Mouse (Mus musculus) cerebral cortex, adult 2 months (tissue): Measurements from ENCODE around the gene Ppp1r12b.

Source experiments
- WGBS: fragments of 180-500 bp; shearing (Covaris S2); methylation state at CpG from one replicate; pipeline ENCODE4 v1.1.7; 2018; 5-methylcytosine and 5-hydroxymethylcytosine counted together

The Ppp1r12b gene

DNA sequence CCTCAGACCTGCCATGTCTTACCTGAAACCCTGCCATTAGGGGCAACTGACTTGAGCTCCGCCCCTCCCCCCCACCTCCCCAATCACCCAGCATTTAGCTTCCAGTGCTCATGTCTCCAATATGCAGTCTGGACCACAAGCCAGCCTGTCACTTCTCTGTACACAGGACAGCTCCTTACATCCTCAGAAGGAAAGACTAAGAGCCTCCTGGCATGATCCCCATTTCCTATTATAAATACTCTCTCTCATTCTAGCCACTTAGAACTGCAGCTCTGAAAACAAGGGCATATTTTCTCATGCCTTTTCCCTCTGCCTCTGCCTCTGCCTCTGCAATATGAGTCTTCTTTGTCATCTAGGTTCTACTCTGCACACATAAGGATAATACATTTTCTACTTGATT lies 159.7 kb downstream of the Ppp1r12b start:
- WGBS = 100% methylated on average over 1 of the region's 1 CpGs

DNA sequence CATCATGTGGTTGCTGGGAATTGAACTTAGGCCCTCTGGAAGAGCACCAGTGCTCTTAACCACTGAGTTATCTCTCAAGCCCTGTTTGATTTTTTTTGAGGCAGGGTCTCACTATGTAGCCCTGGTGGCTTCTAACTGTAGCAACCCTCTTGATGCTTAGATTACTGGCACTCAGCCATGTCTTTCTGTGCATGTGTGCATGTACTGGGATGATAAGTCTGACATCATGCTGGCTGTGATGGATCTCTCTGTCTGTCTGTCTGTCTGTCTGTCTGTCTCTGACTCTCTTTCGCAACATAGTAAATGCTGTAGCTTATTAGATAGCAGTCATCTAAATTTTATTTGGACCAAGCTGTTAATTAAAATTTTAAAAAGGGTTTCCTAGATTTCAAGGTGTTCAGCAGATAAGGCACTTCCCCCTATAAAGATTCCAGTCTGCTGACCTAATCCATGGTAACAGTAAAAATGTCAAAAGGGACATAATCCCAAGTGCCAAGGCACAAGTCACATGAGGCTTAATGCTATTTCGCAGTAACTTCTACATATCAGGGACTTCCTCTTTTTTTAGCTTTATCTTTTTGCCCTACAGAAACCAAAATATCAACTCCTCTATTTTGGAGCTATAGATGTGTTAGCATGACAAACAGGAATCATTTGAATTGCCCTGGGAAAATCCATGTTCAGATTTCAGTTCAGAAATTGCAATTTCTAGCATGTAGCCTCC lies 164.9 kb downstream of the Ppp1r12b start:
- WGBS = 95% methylated on average over 2 of the region's 2 CpGs

DNA sequence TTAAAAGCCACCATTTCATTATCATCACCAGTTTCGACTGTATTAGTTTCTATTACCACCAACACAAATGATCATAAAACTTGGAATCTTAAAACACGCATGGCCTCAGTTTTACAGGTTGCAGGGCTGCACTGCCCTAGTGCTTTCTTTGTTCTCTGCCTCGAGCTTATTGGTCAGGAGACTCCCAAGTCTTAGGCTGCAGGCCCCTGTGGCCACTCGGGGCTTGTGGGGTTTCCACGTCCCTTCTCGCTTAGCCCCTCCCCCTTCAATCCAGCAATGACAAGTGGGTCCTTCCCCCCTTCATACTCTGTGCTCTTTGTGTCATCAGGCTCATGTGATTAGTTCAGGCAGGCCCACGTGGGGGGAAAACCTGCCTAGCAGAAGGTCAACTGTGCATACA lies 167.6 kb downstream of the Ppp1r12b start:
- WGBS = 67% methylated on average over 7 of the region's 7 CpGs

DNA sequence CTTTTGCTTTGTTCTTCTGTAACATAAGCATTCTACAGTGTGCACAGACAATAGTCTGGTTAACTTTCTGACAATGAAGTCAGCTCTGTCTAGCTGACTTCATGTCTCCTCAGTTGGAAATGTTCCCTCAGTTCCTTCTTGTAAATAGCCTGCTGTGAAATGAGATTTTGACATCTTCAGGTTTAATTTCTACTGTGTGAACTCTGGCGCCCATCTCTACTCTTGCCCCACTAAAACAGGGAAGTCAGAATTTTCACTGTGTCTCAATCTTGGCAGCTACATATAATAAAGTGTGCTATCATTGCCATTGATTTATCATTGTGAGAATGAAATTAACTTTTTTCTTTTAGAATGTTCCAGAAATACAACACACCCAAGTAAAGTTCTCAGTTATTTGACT lies 170.8 kb downstream of the Ppp1r12b start:
- WGBS = 75% methylated on average over 1 of the region's 1 CpGs

DNA sequence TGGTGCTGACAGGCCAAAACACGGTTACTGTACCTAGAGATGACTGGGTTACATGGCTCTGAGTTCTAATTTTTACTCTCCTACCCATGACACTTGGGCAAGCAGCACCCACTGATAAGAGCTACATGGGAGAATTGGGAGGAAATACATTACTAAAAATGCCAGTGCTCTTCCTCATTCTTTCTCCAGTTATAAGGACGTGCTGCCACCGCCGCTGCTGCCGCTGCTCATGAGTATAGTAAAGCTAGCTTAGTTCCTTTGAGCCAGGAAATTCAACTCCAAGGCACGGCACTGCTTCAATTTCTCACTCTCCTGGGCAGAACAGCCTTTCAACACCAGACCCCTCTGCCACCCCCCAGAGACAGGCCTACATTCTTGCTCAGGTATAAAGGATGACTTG lies 171.3 kb downstream of the Ppp1r12b start:
- 82% methylated on average over 6 of the region's 6 CpGs for WGBS

DNA sequence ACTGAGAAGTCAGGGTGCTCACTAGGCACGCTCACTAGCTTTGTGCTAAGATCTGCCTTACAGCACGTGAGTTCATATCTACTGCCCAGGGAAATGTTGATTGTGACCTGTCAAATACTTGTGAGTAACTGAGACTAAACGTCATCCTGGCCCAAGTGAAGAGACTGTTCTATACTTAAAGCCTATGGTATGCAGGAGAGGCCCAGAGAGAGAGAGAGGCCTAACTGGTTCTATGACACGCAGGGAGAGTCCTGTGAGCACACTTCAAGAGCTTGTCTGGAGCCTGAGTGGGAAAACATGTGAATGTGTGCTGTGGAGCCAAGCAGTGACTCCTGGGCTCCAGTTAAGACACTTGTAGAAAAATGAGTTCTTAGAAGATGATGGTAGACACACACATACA lies 171.8 kb downstream of the Ppp1r12b start:
- WGBS = 94% methylated on average over 4 of the region's 4 CpGs

DNA sequence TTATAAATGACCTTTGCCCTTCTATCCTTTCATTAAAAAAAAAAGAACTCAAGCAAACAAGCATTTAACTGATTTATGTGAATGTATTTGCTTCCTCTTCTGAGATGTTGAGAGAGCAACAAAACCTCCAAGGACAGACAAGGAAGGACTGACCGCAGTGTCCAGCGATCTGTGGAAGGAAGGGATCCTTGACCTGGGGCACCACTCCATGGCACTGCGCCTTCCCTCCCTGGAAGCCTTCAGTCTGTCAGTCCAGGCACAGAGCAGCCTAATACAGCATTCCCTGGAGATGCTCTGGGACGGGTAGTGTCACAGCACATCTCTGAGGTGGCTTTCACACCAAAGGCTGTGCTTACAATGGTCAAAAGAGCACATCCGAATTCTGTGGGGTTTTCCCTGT lies 172.9 kb downstream of the Ppp1r12b start:
- 91% methylated on average over 5 of the region's 5 CpGs for WGBS

DNA sequence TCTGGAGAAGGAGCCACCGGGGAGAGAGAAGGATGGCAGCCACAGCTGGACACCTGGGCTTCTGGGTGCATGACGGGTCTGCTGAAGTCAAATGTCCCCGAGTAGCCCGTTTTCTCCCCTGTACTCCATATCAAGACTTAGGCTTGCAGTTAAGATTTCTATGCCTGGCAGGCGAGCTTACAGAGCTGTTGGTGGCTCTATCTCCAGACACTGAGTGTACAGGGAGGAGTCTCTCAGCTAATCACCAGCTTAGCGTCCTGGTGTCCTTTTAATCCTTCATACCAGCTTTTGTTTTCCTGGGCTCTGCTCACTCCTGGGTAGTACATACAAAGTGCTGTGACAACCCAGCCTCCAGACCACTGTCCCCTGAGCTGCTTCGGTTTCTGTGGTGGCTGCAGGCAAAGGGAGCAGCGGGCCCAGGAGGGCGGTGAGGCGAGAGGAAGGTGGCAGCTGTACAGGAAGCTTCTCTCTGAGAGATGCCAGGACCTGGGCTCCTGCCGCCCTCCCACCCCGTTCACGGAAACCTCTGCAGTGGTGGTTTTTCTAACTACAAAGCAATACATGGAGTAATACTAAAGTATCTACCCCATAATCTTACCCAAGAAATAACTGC lies 177.7 kb downstream of the Ppp1r12b start:
- WGBS = 76% methylated on average over 13 of the region's 13 CpGs

DNA sequence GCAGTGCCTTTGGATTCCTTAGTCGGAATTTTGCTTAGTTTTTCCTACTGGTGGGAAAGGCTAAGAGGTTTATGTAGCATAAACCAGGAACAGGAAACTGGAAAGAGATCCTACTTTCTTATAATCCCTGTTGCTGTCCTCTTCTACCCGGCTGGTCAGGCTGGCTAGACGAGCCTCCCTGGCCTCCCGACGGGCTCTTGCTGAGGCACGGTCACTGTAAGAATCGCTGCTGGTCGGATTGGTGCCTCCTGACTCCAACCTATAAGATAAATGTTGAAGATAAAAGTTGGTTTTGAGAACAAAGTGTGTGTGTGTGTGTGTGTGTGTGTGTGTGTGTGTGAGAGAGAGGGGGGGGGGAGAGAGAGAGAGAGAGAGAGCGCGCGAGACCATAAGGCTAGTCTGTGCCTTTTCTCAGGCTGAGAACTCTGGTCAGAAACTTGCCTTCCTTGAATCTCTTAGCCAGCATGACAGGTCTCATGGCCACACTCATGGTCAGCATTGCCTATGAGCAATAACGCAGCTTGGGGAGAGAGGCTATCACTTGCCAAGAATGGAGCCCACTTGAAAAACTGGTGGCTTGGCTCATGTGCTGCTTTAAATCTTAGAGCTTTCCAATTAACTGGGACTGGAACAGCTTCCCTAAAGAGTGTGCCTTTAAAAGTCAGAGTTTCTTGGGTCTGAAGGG lies 178.4 kb downstream of the Ppp1r12b start:
- 88% methylated on average over 12 of the region's 12 CpGs for WGBS

DNA sequence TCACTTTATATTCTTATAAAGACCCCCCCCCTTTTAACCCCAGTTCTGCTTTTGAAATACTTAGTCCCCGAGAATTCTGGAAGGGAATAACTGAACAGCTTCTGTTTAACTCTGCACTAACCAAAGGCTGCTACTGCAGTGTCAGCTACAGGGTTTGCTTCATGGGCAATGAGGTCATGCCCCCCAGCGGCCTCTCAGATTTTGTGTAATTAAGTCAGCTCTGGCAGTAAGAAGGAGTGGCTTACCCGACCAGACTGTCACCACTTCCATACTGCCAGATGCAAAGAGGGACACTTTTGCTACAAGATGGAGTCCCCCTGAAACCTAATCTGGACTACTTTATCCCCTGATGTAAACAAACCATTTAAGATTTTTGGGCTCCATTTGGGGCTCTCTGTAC lies 180.1 kb downstream of the Ppp1r12b start:
- WGBS = 74% methylated on average over 3 of the region's 3 CpGs

DNA sequence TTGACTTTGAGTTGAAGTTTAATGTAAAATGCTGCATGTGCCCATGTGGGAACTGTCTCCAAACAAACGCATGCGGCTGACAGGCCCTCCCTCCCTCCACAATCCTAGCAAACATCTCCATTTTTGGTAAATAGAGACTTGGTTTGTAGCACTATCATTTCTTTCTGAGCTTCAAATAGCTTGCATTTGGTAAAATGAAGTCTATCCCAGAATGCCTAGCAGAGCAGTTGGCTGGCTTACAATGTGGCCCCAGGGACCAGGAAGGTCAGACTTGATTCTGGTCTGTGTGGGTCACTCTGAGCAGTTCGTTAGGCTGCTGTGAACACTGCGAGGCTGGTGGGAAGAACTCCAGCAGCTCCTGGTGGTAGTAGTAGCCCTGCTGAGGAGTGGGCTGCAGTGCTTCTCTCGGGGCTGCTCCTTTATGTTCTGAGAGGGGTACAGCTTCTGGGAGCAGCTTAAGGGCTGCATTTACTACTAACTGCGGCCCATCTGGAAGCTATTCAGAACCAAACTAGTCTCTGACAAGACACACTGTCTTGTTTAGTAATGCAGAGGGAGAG lies 180.9 kb downstream of the Ppp1r12b start:
- 58% methylated on average over 6 of the region's 6 CpGs for WGBS

DNA sequence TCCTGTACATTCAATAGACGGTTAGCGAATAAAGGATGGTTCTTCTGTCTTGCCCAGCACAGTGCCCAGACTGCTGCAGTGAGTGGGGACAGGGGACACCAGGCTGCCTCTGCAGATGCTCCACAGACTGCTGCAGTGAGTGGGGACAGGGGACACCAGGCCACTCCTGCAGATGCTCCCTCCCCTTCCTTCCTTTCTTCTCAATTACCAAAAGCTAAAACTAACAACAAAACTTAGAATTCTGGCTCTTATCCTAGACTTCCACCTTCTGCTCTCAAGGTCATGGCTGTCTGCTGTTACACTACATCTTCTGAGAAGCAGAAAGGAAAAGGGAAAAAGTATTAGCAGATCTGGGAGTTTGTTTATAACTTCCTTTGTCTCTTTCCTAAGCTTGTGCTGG lies 181.5 kb downstream of the Ppp1r12b start:
- WGBS = 66% methylated on average over 2 of the region's 2 CpGs

DNA sequence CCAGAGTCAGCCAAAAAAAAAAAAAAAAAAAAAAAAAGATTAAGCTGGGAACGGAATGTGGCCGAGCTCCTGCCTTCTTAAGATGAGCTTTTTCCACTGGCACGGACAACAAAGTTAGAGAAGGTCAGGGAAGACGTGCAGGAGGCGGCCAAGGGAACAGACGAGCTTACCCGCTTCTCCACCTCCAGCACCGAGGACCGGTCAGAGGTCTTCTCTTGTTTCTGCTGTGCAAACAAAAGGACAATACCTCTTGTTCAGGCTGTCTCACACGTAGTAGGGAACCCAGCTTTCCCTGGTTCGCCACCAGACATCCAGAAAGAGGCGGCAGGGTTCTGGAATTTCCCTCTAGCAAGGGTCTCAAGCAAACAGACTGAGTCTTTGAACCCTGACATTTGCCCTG lies 182.5 kb downstream of the Ppp1r12b start:
- 83% methylated on average over 12 of the region's 12 CpGs for WGBS

DNA sequence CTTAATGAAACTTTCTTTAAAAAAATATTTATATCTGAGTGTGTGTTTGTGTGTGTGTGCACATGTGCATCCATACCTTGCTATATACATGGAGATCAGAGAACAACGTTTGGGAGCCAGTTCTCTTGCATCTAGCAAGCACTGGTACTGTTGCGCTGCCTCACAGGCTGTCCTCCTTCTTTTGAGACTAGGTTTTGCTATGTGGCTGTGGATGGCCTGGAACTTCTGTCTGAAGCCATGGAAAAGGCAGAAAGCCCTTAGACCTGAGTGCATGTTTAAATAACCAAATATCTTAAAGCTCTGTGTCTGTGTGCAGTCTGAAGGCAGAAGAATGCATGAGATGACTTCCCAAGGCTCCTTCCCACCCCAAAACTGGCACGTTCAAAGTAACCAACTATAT lies 182.9 kb downstream of the Ppp1r12b start:
- WGBS = 89% methylated on average over 3 of the region's 3 CpGs

DNA sequence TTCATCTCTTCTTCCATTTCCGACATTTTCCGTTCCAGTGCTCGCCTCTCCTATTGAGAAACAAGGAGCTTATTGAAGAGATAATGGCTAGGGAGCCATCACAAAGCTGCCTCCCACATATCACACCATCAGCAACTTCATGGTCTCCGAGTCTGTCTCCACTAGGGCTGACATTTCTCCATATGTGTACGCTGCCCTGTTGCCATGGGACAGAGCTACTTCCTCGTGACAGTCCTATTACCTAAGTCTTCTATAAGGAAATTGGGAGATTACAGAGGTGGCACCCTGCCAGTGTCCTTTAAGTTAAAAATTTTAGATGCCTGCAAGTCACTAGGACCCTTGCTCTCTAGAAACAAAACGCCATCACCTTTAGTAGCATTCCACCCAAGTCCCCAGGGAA lies 183.7 kb downstream of the Ppp1r12b start:
- WGBS = 85% methylated on average over 7 of the region's 7 CpGs

DNA sequence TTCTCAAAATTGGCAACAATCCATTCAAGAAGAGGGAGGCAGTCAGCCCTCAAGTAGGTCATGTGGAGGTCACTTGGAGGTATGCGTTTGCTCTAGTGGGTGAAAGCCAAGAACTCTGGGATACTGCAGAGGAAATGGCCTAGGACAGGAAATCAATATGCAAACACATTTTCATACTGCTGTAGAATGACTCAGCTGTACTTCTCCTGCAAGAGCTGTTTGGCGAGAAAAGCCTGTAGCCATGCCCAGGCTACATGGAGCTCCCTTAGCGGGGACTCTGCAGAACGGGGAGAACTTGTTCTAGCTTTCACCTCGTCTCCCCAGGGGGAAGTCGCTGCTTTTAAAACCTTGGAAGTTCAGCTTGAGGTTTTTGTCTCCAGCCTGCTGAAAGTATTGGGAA lies 184.4 kb downstream of the Ppp1r12b start:
- WGBS = 37% methylated on average over 6 of the region's 6 CpGs

DNA sequence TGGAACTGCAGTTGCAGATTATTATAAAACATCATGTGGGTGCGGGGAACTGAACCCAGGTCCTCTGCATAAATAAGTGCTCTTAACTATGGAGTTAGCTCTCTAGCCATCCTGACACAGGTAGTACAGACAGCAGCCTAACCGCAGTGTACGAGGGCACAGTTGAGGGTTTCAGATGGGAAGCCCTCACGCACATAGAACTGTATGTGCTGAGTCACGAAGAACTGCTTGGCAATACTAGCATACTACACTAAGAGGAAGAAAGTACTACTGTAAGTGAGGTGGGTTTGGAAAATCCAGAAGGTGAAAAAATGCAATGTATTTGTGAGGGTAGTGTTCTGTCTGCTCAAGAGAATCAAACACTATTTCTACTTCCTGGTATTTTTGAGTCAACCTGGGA lies 185.4 kb downstream of the Ppp1r12b start:
- 83% methylated on average over 5 of the region's 5 CpGs for WGBS

DNA sequence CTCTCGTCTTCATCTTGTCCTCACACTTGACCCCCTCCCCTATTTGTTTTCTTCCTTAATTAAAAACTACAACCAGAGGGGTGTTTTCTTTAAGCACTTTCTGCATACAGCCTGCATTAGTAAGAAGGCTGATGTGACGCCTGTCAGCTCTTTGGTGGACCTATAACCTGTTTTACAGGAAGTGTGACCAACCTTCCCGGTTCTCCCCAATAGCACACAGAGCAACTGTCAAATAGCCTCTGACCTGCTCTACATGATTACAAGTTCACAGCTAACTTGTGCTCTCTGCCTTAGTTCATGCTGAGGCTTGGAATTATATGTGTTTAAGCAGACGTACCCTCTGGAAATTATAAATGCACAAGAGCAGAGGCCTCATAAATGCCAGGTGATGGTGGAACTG lies 189.3 kb downstream of the Ppp1r12b start:
- WGBS = 92% methylated on average over 4 of the region's 4 CpGs

DNA sequence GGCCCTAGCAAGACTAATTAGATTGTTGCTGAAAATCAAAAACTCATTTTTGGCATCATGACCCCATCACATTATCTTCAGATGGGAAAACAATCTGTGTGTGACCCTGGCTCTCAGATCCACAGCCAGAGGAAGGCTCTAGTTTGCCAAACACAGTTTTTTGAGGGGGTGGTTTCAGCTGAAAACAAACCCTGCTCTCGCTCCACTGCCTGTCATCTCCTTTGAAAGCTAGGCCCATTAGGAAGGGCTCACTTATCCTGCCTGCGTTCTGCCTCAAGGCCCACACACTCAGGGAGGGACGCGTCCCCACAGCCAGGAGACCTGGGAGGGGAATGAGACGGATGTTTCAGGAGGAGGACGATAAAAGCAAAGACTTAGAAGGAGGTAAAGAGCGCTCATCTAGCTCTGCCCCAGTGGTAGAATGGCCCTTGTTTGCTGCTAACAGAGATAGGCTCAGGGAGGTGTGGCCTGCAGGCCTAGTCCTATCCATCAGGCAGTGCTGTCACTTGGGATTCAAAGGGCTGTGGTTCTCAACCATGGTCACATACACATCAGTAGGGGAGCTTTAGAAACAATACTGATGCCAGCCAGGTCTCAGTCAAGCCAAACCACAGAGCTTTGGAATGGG lies 190.8 kb downstream of the Ppp1r12b start:
- WGBS = 61% methylated on average over 7 of the region's 7 CpGs

DNA sequence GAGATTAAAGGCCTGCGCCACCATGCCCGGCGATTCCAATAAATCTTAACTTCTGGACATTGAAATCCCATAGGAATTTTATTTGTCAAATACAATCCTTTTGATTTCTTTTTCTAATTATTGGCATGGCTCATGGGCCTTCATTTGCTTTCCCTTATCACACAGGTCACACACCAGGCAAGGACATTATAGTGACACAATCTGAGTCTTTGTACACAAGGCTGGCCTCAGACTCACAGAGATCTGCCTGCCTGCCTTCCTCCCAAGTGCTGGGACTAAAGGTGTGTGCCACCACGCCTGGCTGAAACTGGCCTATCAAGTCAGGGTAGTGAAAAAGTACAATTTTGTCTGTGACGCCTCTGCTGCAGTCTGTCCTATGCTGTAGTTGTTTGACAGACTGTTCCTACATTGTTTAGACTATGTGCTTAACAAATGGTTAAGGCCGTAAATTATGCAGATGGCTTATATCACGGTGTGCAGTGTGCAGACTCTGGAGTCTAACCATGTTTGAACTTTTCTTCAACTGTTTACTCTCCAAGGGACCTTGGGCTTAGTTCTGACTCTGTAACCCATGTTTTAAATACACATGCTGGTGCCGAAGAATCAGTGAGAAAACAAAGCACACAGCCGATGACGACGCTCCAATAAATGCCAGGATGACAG lies 191.8 kb downstream of the Ppp1r12b start:
- 92% methylated on average over 11 of the region's 11 CpGs for WGBS

DNA sequence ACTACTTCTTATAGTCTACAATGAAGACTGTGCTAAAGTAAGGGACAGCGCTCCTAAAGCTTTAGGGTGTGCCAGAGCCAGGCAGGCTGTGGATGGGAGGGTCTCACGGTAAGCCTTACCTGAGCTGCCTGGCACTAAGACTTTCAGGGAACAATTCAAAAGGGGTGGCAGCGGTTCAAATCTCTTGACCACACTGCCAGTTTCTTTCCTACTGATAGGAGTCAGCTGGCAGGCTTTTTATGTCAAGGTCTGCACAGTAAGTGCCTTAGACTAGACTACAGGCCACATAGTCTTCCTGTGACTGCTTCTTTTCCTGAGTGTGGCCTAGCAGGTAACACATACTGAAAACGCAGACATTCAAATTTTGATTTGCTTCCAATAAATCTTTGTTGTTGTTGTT lies 192.5 kb downstream of the Ppp1r12b start:
- 94% methylated on average over 4 of the region's 4 CpGs for WGBS

DNA sequence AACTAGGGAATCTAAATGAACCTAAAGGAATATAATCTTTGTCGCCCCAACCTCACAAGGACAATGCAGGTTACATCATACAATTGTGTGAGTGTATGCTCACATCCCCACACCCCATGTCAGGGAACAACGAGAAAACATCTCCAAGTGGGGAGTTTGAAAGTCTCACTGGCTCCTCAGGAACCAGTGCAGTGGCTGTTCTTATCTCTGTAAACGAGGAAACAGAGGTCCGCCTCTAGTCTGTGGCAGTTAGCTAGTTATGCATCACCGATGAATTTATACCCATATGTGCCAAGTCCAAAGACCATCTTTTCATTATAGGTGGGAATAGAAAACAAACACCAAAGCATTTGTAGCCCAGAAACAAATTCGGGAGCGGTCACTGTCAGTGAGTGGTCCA lies 194.2 kb downstream of the Ppp1r12b start:
- WGBS = 92% methylated on average over 7 of the region's 7 CpGs
